Mouse (Mus musculus) cortical plate, adult 2 months (tissue): ENCODE data around the gene Trim50.

Experiments
- CTCF ChIP-seq: fragments of 200-500 bp; IDR thresholded peaks from 2 replicates; pipeline ENCODE4 v1.5.1; 2011; ENCODE audit warnings: mild to moderate bottlenecking, control low read depth, low read length; ENCODE audit not compliant: insufficient read depth; ENCODE audit errors: extremely low read depth
- POLR2A ChIP-seq: fragments of 200-500 bp; IDR thresholded peaks from 2 replicates; pipeline ENCODE4 v1.6.1; 2011; ENCODE audit warnings: mild to moderate bottlenecking, low read length, control low read depth; ENCODE audit not compliant: insufficient read depth; ENCODE audit errors: extremely low read depth

GRCm38 (mm10) chr5:135367841-135368240, 14.7 kb downstream of the Trim50 start:
- TF ChIP-seq CTCF = no peak
- no peak for TF ChIP-seq POLR2A
